In genomic region chr2:130588373-130588772, GRCm38 (mm10) we compare ENCODE assay signal across 34 mouse cellular contexts. TPM values are rescaled to one million over a fixed set of nuclear protein-coding genes. Genes with fewer than 3 reads are reported as not detected.
"Had no signal": no experiment of that assay in that cellular context is flagged by ENCODE, and none has a peak within 500 bp of the region (broad histone marks: within the 10 kb centered on the region; RNA-seq: fewer than 3 reads in every experiment).

No protein-coding gene starts in this region.

- H3K9me3 ChIP-seq: heart, embryonic 10.5 days; heart, embryonic 12.5 days; hindbrain, embryonic 10.5 days; hindbrain, embryonic 12.5 days; intestine, embryonic 15.5 days; limb, embryonic 10.5 days; limb, embryonic 12.5 days had no signal

- H3K4me1 ChIP-seq: hindbrain, embryonic 12.5 days; intestine, embryonic 15.5 days; limb, embryonic 10.5 days; limb, embryonic 12.5 days had no signal

- ATAC-seq: hindbrain, embryonic 16.5 days; inflammation-experienced regulatory T-cells, adult 6 months; intestine, embryonic 15.5 days; intestine, postnatal 0 days had no signal

- H3K4me3 ChIP-seq: gastrocnemius, adult 2 months; heart, adult 2 months; heart, embryonic 10.5 days; heart, embryonic 12.5 days; hindbrain, embryonic 10.5 days; hindbrain, embryonic 12.5 days; intestine, embryonic 15.5 days; layer of hippocampus, adult 2 months; left cerebral cortex, adult 2 months; limb, embryonic 10.5 days; limb, embryonic 12.5 days had no signal

- H3K9ac ChIP-seq: heart, embryonic 12.5 days; hindbrain, embryonic 12.5 days; hindbrain, embryonic 14.5 days; intestine, embryonic 15.5 days; limb, embryonic 12.5 days had no signal

- H3K27ac ChIP-seq: gastrocnemius, adult 2 months; heart, adult 2 months; heart, embryonic 10.5 days; hindbrain, embryonic 10.5 days; hindbrain, embryonic 12.5 days; hindbrain, embryonic 14.5 days; intestine, embryonic 15.5 days; layer of hippocampus, adult 2 months; left cerebral cortex, adult 2 months; limb, embryonic 10.5 days; limb, embryonic 12.5 days had no signal

- H3K27me3 ChIP-seq: heart, embryonic 12.5 days had no signal

- H3K36me3 ChIP-seq: intestine, embryonic 15.5 days had no signal

- DNase-seq: gastrocnemius, adult 2 months; gastrocnemius, postnatal 14 days; gastrocnemius, postnatal 36 days; heart, adult 2 months; heart, postnatal 10 days; heart, postnatal 4 days; kidney, adult 18-20 months; kidney, adult 8-10 months; kidney, postnatal 10 days; kidney, postnatal 4 days; liver had no signal

RNA-seq across cellular contexts. Expression of gene Avp, which starts 6.0 kb away (rescaled TPM):
- total RNA-seq: gastrocnemius, adult 2 months; gastrocnemius, postnatal 14 days; gastrocnemius, postnatal 36 days; layer of hippocampus, postnatal 10 days had no signal
- polyA plus RNA-seq: gonadal fat pad, adult 2 months; heart, adult 2 months; heart, embryonic 14.5 days; heart, embryonic 16.5 days; hindbrain, embryonic 10.5 days; hindbrain, embryonic 12.5 days; hindbrain, embryonic 14.5 days; hindbrain, embryonic 16.5 days; inflammation-experienced regulatory T-cells, adult 6 months; intestine, embryonic 15.5 days; intestine, postnatal 0 days; kidney, embryonic 14.5 days; kidney, embryonic 16.5 days; limb, embryonic 10.5 days; limb, embryonic 12.5 days; liver, embryonic 11.5 days had no signal

RNA-seq across cellular contexts. Expression of gene Oxt, which starts 12.4 kb away (rescaled TPM):
- total RNA-seq: gastrocnemius, adult 2 months; gastrocnemius, postnatal 14 days; gastrocnemius, postnatal 36 days; heart, adult 2 months; heart, postnatal 25 days; heart, postnatal 4 days; layer of hippocampus, adult 2 months; layer of hippocampus, postnatal 10 days; layer of hippocampus, postnatal 25 days had no signal
- polyA plus RNA-seq: frontal cortex, adult 2 months; gonadal fat pad, adult 2 months; heart, adult 2 months; heart, embryonic 10.5 days; heart, embryonic 12.5 days; heart, embryonic 14.5 days; heart, embryonic 16.5 days; hindbrain, embryonic 10.5 days; hindbrain, embryonic 12.5 days; hindbrain, embryonic 14.5 days; inflammation-experienced regulatory T-cells, adult 6 months; intestine, embryonic 15.5 days; intestine, postnatal 0 days; kidney, embryonic 14.5 days; limb, embryonic 10.5 days; limb, embryonic 12.5 days; liver, embryonic 11.5 days had no signal
